In the genomic region with DNA sequence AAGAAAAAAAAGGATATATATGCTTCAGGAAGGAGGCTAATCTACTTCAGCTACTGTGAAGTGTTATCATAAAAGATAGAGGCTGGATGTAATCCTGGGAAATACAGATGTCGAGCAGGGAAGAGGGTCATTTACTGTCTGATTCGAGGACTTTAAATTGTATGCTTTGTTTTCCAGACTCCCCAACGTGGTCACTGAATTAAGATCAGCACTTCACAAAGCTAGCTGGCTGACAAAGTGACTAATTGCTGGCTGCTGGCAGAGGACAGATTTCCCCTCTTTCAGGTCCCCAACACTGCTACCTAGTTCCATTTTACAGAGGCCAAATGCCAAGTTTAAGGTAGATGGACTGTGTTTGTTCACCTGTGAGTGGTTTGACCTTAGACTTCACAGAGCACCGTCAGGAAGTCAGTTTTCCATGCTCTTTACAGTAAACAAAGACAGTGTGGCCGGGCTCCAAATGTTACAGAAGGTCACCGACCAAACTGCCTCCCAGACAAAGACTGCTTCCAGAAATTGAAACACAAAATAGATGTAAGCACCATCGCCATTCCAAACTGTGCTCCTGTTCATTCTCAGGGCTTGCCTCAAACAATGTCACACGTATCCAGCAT, we compare ENCODE assay signal across 10 mouse cellular contexts.
DNase-seq lines count a peak whose midpoint lies in the region; ATAC-seq and TF ChIP-seq lines count a peak whose summit lies in the region.
"Had no signal": no experiment of that assay in that cellular context is flagged by ENCODE, and none has a peak within 500 bp of the region (broad histone marks: within the 10 kb centered on the region; RNA-seq: fewer than 3 reads in every experiment).

No protein-coding gene starts in this region.

- no peak for TF ChIP-seq EP300 in liver, postnatal 0 days (IDR thresholded peaks at IDR 0.05; ENCODE audit: low read depth)

- no peak for ATAC-seq in liver, postnatal 0 days
- ATAC-seq in forebrain, embryonic 14.5 days: no peak
- no peak for ATAC-seq in hindbrain, embryonic 13.5 days (ENCODE audit: low FRiP score)

- no peak overlapping the region for H3K27ac ChIP-seq in liver, postnatal 0 days (ENCODE audit: low read depth)
- peak overlapping the region; percentile 63 for H3K27ac ChIP-seq in forebrain, embryonic 14.5 days (ENCODE audit: low read depth, low read length)
- peak overlapping the region; percentile 13; the same call in 1 of the 2 replicates for H3K27ac ChIP-seq in hindbrain, embryonic 13.5 days
- H3K27ac ChIP-seq: limb, embryonic 13.5 days had no signal

- no peaks in the 10 kb centered on the region for H3K9me3 ChIP-seq in liver, postnatal 0 days (ENCODE audit: low read length)
- no peaks in the 10 kb centered on the region for H3K9me3 ChIP-seq in forebrain, embryonic 14.5 days (replicated peaks; ENCODE audit: control insufficient read depth, low read length)
- no peaks in the 10 kb centered on the region for H3K9me3 ChIP-seq in hindbrain, embryonic 13.5 days
- H3K9me3 ChIP-seq: G1E; limb, embryonic 13.5 days had no signal

- no peak overlapping the region for H3K9ac ChIP-seq in liver, postnatal 0 days (replicated peaks)
- no peak overlapping the region for H3K9ac ChIP-seq in forebrain, embryonic 14.5 days (ENCODE audit: low read length)
- no peak overlapping the region for H3K9ac ChIP-seq in hindbrain, embryonic 13.5 days
- H3K9ac ChIP-seq: limb, embryonic 13.5 days had no signal

- H3K27me3 ChIP-seq in liver, postnatal 0 days (ENCODE audit: insufficient read depth, low read length): peaks cover 19% of the 10 kb centered on the region
- no peaks in the 10 kb centered on the region for H3K27me3 ChIP-seq in forebrain, embryonic 14.5 days (replicated peaks; ENCODE audit: control insufficient read depth, insufficient read depth, low read length)
- H3K27me3 ChIP-seq in hindbrain, embryonic 13.5 days: no peaks in the 10 kb centered on the region
- H3K27me3 ChIP-seq: limb, embryonic 13.5 days had no signal

- H3K4me3 ChIP-seq in liver, postnatal 0 days (ENCODE audit: low read depth, low read length): no peak overlapping the region
- H3K4me3 ChIP-seq in forebrain, embryonic 14.5 days (ENCODE audit: low read depth, low read length): no peak overlapping the region
- H3K4me3 ChIP-seq in hindbrain, embryonic 13.5 days: no peak overlapping the region
- H3K4me3 ChIP-seq: limb, embryonic 13.5 days had no signal

- H3K36me3 ChIP-seq in liver, postnatal 0 days (replicated peaks; ENCODE audit: insufficient read depth, low read length): no peaks in the 10 kb centered on the region
- H3K36me3 ChIP-seq in forebrain, embryonic 14.5 days (ENCODE audit: control insufficient read depth, insufficient read depth, low read length): no peaks in the 10 kb centered on the region
- H3K36me3 ChIP-seq in hindbrain, embryonic 13.5 days: no peaks in the 10 kb centered on the region
- H3K36me3 ChIP-seq: G1E; limb, embryonic 13.5 days had no signal

- H3K4me1 ChIP-seq in liver, postnatal 0 days (ENCODE audit: insufficient read depth): peaks cover 7% of the 10 kb centered on the region
- peaks cover 22% of the 10 kb centered on the region for H3K4me1 ChIP-seq in forebrain, embryonic 14.5 days (ENCODE audit: control insufficient read depth, insufficient read depth, low read length)
- H3K4me1 ChIP-seq in hindbrain, embryonic 13.5 days (replicated peaks): peaks cover 27% of the 10 kb centered on the region

- WGBS in liver, postnatal 0 days (ENCODE audit: insufficient replicate concordance): 37% methylated on average over 8 of the region's 8 CpGs
- 34% methylated on average over 8 of the region's 8 CpGs for WGBS in forebrain, embryonic 14.5 days
- 28% methylated on average over 8 of the region's 8 CpGs for WGBS in hindbrain, embryonic 13.5 days

- no peak overlapping the region for H3K4me2 ChIP-seq in liver, postnatal 0 days (ENCODE audit: low read depth, low read length)
- no peak overlapping the region for H3K4me2 ChIP-seq in forebrain, embryonic 14.5 days (ENCODE audit: low read length)
- no peak overlapping the region for H3K4me2 ChIP-seq in hindbrain, embryonic 13.5 days
- H3K4me2 ChIP-seq: limb, embryonic 13.5 days had no signal

- peak; percentile 4 for DNase-seq in liver
- DNase-seq in liver, postnatal 0 days: no peak
- DNase-seq in forebrain, embryonic 14.5 days (ENCODE audit: low spot score): peak; percentile 26
- peak; percentile 21 for DNase-seq in lung, postnatal 36 days
- no peak for DNase-seq in left cerebral cortex, adult 11 months (ENCODE audit: low spot score)
- no peak for DNase-seq in cerebellum, postnatal 4 days (ENCODE audit: low spot score in 2 of 2)
- no peak for DNase-seq in thymus, postnatal 10 days (ENCODE audit: low spot score in 2 of 2)

- no peak for TF ChIP-seq CTCF in liver, postnatal 0 days (IDR thresholded peaks at IDR 0.05; ENCODE audit: low read depth)

Comparison
In these comparisons a context has a peak if more than half of its experiments do, and no peak if none do; other contexts are left out.
1. DNase-seq: peak in liver (single experiment), forebrain, embryonic 14.5 days (single experiment) and lung, postnatal 36 days (single experiment); none in liver, postnatal 0 days (single experiment), left cerebral cortex, adult 11 months (single experiment), cerebellum, postnatal 4 days (0 of 2) and thymus, postnatal 10 days (0 of 2).